Mouse (Mus musculus) frontal cortex, postnatal 14 days (tissue): Measurements from ENCODE around the gene Serpine1.
A peak's percentile ranks its signal among the peaks of the same experiment; 100 is the strongest.
"Not testable (repeated sequence)": the region's sequence is repeated elsewhere in the genome, so short reads cannot be mapped to it uniquely, and the experiment has no call there.

ENCODE experiments used
- DNase-seq, 2 experiments: peaks; one replicate each; pipeline ENCODE4 v3.0.0; 2022; ENCODE audit warnings: low spot score in 2 of 2

Serpine1 gene

GRCm38 (mm10) chr5:137072079-137072960 is at the start of gene Serpine1:
Gene Serpine1 (minus strand): TSS chr5:137072268.
- peak; percentile 46 to 60 for DNase-seq

- no peak for DNase-seq
Measured at GRCm38 (mm10) chr5:137121280-137121679, 49.2 kb upstream of the Serpine1 start.

- DNase-seq, result no peak
Measured at GRCm38 (mm10) chr5:137118878-137119277, 46.8 kb upstream of the Serpine1 start.

GRCm38 (mm10) chr5:137117994-137118393 is 45.9 kb upstream of the Serpine1 start:
- not testable (repeated sequence) for DNase-seq

- no peak for DNase-seq
Measured at GRCm38 (mm10) chr5:137116987-137117386, 44.9 kb upstream of the Serpine1 start.

GRCm38 (mm10) chr5:137115866-137116847 is 44.1 kb upstream of the Serpine1 start, which contains the start of gene Trim56:
Gene Trim56 (minus strand): TSS chr5:137116209.
- DNase-seq, result no peak

GRCm38 (mm10) chr5:137114891-137115561 is 43.0 kb upstream of the Serpine1 start:
- DNase-seq, result no peak

GRCm38 (mm10) chr5:137111542-137112408 is 39.7 kb upstream of the Serpine1 start:
- no peak for DNase-seq

GRCm38 (mm10) chr5:137110863-137111262 is 38.8 kb upstream of the Serpine1 start:
- DNase-seq, result no peak

GRCm38 (mm10) chr5:137109941-137110593 is 38.0 kb upstream of the Serpine1 start:
- DNase-seq, result no peak

- no peak for DNase-seq
Measured at GRCm38 (mm10) chr5:137108111-137108510, 36.0 kb upstream of the Serpine1 start.

GRCm38 (mm10) chr5:137107670-137108069 is 35.6 kb upstream of the Serpine1 start:
- DNase-seq, result no peak

GRCm38 (mm10) chr5:137107024-137107423 is 35.0 kb upstream of the Serpine1 start:
- DNase-seq, result peak; percentile 62 to 86

GRCm38 (mm10) chr5:137106434-137106833 is 34.4 kb upstream of the Serpine1 start:
- no peak for DNase-seq

GRCm38 (mm10) chr5:137103969-137104368 is 31.9 kb upstream of the Serpine1 start:
- no peak for DNase-seq

- peak; percentile 47 to 49 for DNase-seq
Measured at GRCm38 (mm10) chr5:137102575-137103522, 30.8 kb upstream of the Serpine1 start.

GRCm38 (mm10) chr5:137102078-137102477 is 30.0 kb upstream of the Serpine1 start:
- DNase-seq, result no peak

GRCm38 (mm10) chr5:137100660-137101059 is 28.6 kb upstream of the Serpine1 start:
- no peak for DNase-seq

- no peak for DNase-seq
Measured at GRCm38 (mm10) chr5:137098418-137098817, 26.4 kb upstream of the Serpine1 start.
